In genomic region chr9:98261461-98262011, GRCm38 (mm10) we compare ENCODE assay signal across 16 mouse cellular contexts. TPM values are rescaled to one million over a fixed set of nuclear protein-coding genes. Genes with fewer than 3 reads are reported as not detected.
DNase-seq lines count a peak whose midpoint lies in the region; ATAC-seq and TF ChIP-seq lines count a peak whose summit lies in the region.
"Had no signal": no experiment of that assay in that cellular context is flagged by ENCODE, and none has a peak within 500 bp of the region (broad histone marks: within the 10 kb centered on the region; RNA-seq: fewer than 3 reads in every experiment).

No protein-coding gene starts in this region.

- no peak for TF ChIP-seq POLR2A in cerebellum, adult 2 months (IDR thresholded peaks at IDR 0.05; ENCODE audit: borderline replicate concordance, insufficient read depth, low read length)

- no peaks in the 10 kb centered on the region for H3K4me1 ChIP-seq in intestine, embryonic 16.5 days (ENCODE audit: control insufficient read depth, insufficient read depth, low read length)
- no peaks in the 10 kb centered on the region for H3K4me1 ChIP-seq in cerebellum, adult 2 months (ENCODE audit: control insufficient read depth, insufficient read depth, low read length)
- H3K4me1 ChIP-seq: neural tube, embryonic 13.5 days had no signal

- TF ChIP-seq CTCF in Patski (IDR thresholded peaks at IDR 0.05), result no peak
- no peak for TF ChIP-seq CTCF in cerebellum, adult 2 months (IDR thresholded peaks at IDR 0.05; ENCODE audit: borderline replicate concordance, insufficient read depth, low read depth, low read length)

- H3K27ac ChIP-seq in intestine, embryonic 16.5 days (ENCODE audit: low read length), result no peak overlapping the region
- no peak overlapping the region for H3K27ac ChIP-seq in cerebellum, adult 2 months (ENCODE audit: insufficient read depth, low read length)
- H3K27ac ChIP-seq: forebrain, embryonic 10.5 days; hindbrain, embryonic 14.5 days; layer of hippocampus, adult 2 months; liver, embryonic 14.5 days; macrophage; neural tube, embryonic 13.5 days had no signal

- 21% methylated on average over 1 of the region's 1 CpGs for WGBS in intestine, embryonic 16.5 days
- 24% methylated on average over 1 of the region's 1 CpGs for WGBS in cerebellum, adult 2 months

- intact Hi-C loops in heart, postnatal 10 days (cut with DNase I), result no loop called here
- intact Hi-C loops in left cerebral cortex, postnatal 36 days (cut with DNase I), result no loop called here

- no peaks in the 10 kb centered on the region for H3K27me3 ChIP-seq in Patski
- H3K27me3 ChIP-seq in intestine, embryonic 16.5 days (replicated peaks; ENCODE audit: control insufficient read depth, insufficient read depth, low read length), result no peaks in the 10 kb centered on the region
- H3K27me3 ChIP-seq in cerebellum, adult 2 months (ENCODE audit: control insufficient read depth, insufficient read depth, low read length), result no peaks in the 10 kb centered on the region
- H3K27me3 ChIP-seq: neural tube, embryonic 13.5 days had no signal

- no peak overlapping the region for H3K9ac ChIP-seq in intestine, embryonic 16.5 days (ENCODE audit: low read depth, low read length)
- H3K9ac ChIP-seq: hindbrain, embryonic 14.5 days; liver, embryonic 14.5 days; neural tube, embryonic 13.5 days had no signal

- no peaks in the 10 kb centered on the region for H3K36me3 ChIP-seq in intestine, embryonic 16.5 days (ENCODE audit: control insufficient read depth, insufficient read depth, low read length)
- H3K36me3 ChIP-seq: forebrain, embryonic 10.5 days; neural tube, embryonic 13.5 days had no signal

- CTCF ChIA-PET in Patski (lab: Charles Lee), result interaction anchor here (1.3 kb wide), 1 partner anchor 12 kb away, joined by 3 read pairs; no protein-coding TSS in a partner anchor

- POLR2A ChIA-PET in Patski (lab: Charles Lee), result no interaction called here

- H3K4me3 ChIP-seq in intestine, embryonic 16.5 days (ENCODE audit: low read length), result no peak overlapping the region
- no peak overlapping the region for H3K4me3 ChIP-seq in cerebellum, adult 2 months (replicated peaks; ENCODE audit: insufficient read depth, low read depth, low read length)
- H3K4me3 ChIP-seq: forebrain, embryonic 10.5 days; layer of hippocampus, adult 2 months; neural tube, embryonic 13.5 days had no signal

- no peaks in the 10 kb centered on the region for H3K9me3 ChIP-seq in intestine, embryonic 16.5 days (ENCODE audit: control insufficient read depth, low read length)
- H3K9me3 ChIP-seq: forebrain, embryonic 10.5 days; neural tube, embryonic 13.5 days had no signal

- peak; percentile 45 to 46 for DNase-seq in cerebellum, postnatal 10 days
- DNase-seq in cerebellum, adult 9-11 months, result no peak
- DNase-seq in Patski (ENCODE audit: low read depth, low spot score), result no peak
- DNase-seq in kidney, postnatal 36 days, result peak; percentile 14
- DNase-seq in heart, postnatal 10 days, result no peak
- no peak for DNase-seq in left cerebral cortex, postnatal 36 days (ENCODE audit: low spot score in 2 of 2)
- DNase-seq in cerebellum, adult 2 months, result no peak
- DNase-seq: adrenal gland, postnatal 36 days had no signal

- ATAC-seq in Patski, result peak; percentile 70
- peak; percentile 58; the same call in 1 of the 2 replicates for ATAC-seq in intestine, embryonic 16.5 days
- ATAC-seq: midbrain, embryonic 16.5 days had no signal

- H3K4me2 ChIP-seq in intestine, embryonic 16.5 days (ENCODE audit: low read depth, low read length), result no peak overlapping the region
- H3K4me2 ChIP-seq: hindbrain, embryonic 14.5 days; neural tube, embryonic 13.5 days had no signal

- in situ Hi-C loops in Patski (cut with MboI; ENCODE audit: low pct_unique_long_range_greater_than_20kb), result no loop called here

RNA-seq across cellular contexts. Expression of gene Nmnat3, which starts 25.7 kb away (rescaled TPM):
- polyA plus RNA-seq in Patski (2021), result 26.2 TPM
- polyA plus RNA-seq in intestine, embryonic 16.5 days (2015; fragmentation: Nextera tagmentation; extraction: Ambion mirVana), result 20.1 and 21.9 TPM in 2 replicates
- total RNA-seq in heart, postnatal 10 days (2021), result 10 to 100 TPM; 11.2 to 12.8 TPM
- total RNA-seq in left cerebral cortex, postnatal 36 days (2021), result 1 to 10 TPM; 2.1 to 2.7 TPM
- polyA plus RNA-seq in cerebellum, adult 2 months (2012; rRNA removed), result 1.7 and 2.3 TPM in 2 replicates

Comparison
In these comparisons a context has a peak if more than half of its experiments do, and no peak if none do; other contexts are left out.
1. DNase-seq: peak in cerebellum, postnatal 10 days (2 of 2) and kidney, postnatal 36 days (2 of 2); none in cerebellum, adult 9-11 months (single experiment), Patski (single experiment), heart, postnatal 10 days (0 of 2), left cerebral cortex, postnatal 36 days (0 of 2) and cerebellum, adult 2 months (0 of 2).